Mouse (Mus musculus) cerebellum, postnatal 14 days (tissue): ENCODE data around the gene Optn.

Experiments used
- DNase-seq, 2 experiments: peaks; one replicate each; pipeline ENCODE4 v3.0.0; 2021; ENCODE audit warnings: mixed read lengths in 2 of 2

The Optn gene

GRCm38 (mm10) chr2:4978091-4978490 is 85.8 kb downstream of the Optn start:
- peak; percentile 63 to 69 for DNase-seq

- DNase-seq, result peak; percentile 20 to 51
These were observed 88.0 kb downstream of the Optn start, which contains the start of gene Ucma for GRCm38 (mm10) chr2:4975807-4976206. Gene Ucma, plus strand, starts transcription at chr2:4976122.
